Comparison of ENCODE assay signal across 29 mouse cellular contexts in genomic region chr7:111095169-111095568, GRCm38 (mm10). TPM values are rescaled to one million over a fixed set of nuclear protein-coding genes. Genes with fewer than 3 reads are reported as not detected.
DNase-seq lines count a peak whose midpoint lies in the region; ATAC-seq and TF ChIP-seq lines count a peak whose summit lies in the region.
"Had no signal": no experiment of that assay in that cellular context is flagged by ENCODE, and none has a peak within 500 bp of the region (broad histone marks: within the 10 kb centered on the region; RNA-seq: fewer than 3 reads in every experiment).

No protein-coding gene starts in this region.

- H3K4me1 ChIP-seq in thymus, adult 2 months (replicated peaks; ENCODE audit: control insufficient read depth, insufficient read depth, low read length), result no peaks in the 10 kb centered on the region
- H3K4me1 ChIP-seq: embryonic facial prominence, embryonic 12.5 days; embryonic facial prominence, embryonic 15.5 days; forebrain, embryonic 12.5 days; forebrain, embryonic 15.5 days; heart, embryonic 10.5 days; heart, embryonic 13.5 days had no signal

- H3K27ac ChIP-seq in thymus, adult 2 months (ENCODE audit: control insufficient read depth, insufficient read depth, low read length), result no peak overlapping the region
- H3K27ac ChIP-seq: embryonic facial prominence, embryonic 12.5 days; embryonic facial prominence, embryonic 15.5 days; forebrain, embryonic 12.5 days; forebrain, embryonic 15.5 days; heart, adult 2 months; heart, embryonic 10.5 days; heart, embryonic 13.5 days; hindbrain, embryonic 14.5 days; hindbrain, postnatal 0 days had no signal

- ATAC-seq in megakaryocyte, adult 5-6 weeks (ENCODE audit: poor library complexity, severe bottlenecking), result peak; percentile 94
- ATAC-seq: activated CD4-positive, CD25-positive, alpha-beta regulatory T cell, adult 4 months; CD4-positive, CD25-positive, alpha-beta regulatory T cell, adult 4 months; forebrain, embryonic 15.5 days; hindbrain, postnatal 0 days; inflammation-experienced regulatory T-cells, adult 6 months; intestine, embryonic 16.5 days had no signal

- H3K4me2 ChIP-seq in myocyte (ENCODE audit: low read depth), result no peak overlapping the region
- H3K4me2 ChIP-seq: embryonic facial prominence, embryonic 12.5 days; embryonic facial prominence, embryonic 15.5 days; forebrain, embryonic 12.5 days; forebrain, embryonic 15.5 days; heart, embryonic 13.5 days; hindbrain, embryonic 14.5 days had no signal

- no peak for TF ChIP-seq CTCF in thymus, adult 2 months (IDR thresholded peaks at IDR 0.05; ENCODE audit: borderline replicate concordance, control insufficient read depth, extremely low read depth, insufficient read depth, low read length, poor library complexity)

- no peaks in the 10 kb centered on the region for H3K79me2 ChIP-seq in myocyte (ENCODE audit: control insufficient read depth, insufficient read depth)

- DNase-seq in 416B (ENCODE audit: low read depth) (peak; percentile 86), NIH3T3 (ENCODE audit: low read depth) (peak; percentile 22)
- DNase-seq in thymus, adult 2 months, result no peak
- no peak for DNase-seq in urinary bladder, adult 18-20 months (ENCODE audit: low spot score in 2 of 2)
- DNase-seq in urinary bladder, postnatal 4 days (ENCODE audit: low spot score in 2 of 2), result no peak
- DNase-seq: adrenal gland, adult 8-10 months; adrenal gland, postnatal 36 days; B cell, adult 2 months; cerebellum, adult 18-20 months; cerebellum, adult 9-10 months; cerebellum, postnatal 14 days; gastrocnemius, postnatal 14 days; heart, adult 2 months; heart, postnatal 14 days; heart, postnatal 4 days had no signal

- H3ac ChIP-seq in myocyte (ENCODE audit: control insufficient read depth, insufficient read length), result no peak overlapping the region

- no peak overlapping the region for H3K4me3 ChIP-seq in myocyte
- H3K4me3 ChIP-seq in thymus, adult 2 months (ENCODE audit: control insufficient read depth, insufficient read depth, low read length), result no peak overlapping the region
- H3K4me3 ChIP-seq: embryonic facial prominence, embryonic 12.5 days; embryonic facial prominence, embryonic 15.5 days; forebrain, embryonic 12.5 days; forebrain, embryonic 15.5 days; heart, adult 2 months; heart, embryonic 10.5 days; heart, embryonic 13.5 days had no signal

- 88% methylated on average over 2 of the region's 2 CpGs for WGBS in thymus, adult 2 months

- no peaks in the 10 kb centered on the region for H3K36me3 ChIP-seq in myocyte (ENCODE audit: control insufficient read depth, insufficient read depth)
- H3K36me3 ChIP-seq in thymus, adult 2 months (ENCODE audit: control insufficient read depth, insufficient read depth, low read length), result no peaks in the 10 kb centered on the region
- H3K36me3 ChIP-seq: embryonic facial prominence, embryonic 12.5 days; embryonic facial prominence, embryonic 15.5 days; forebrain, embryonic 12.5 days; forebrain, embryonic 15.5 days; heart, embryonic 10.5 days; heart, embryonic 13.5 days had no signal

- no peak for TF ChIP-seq POLR2A in myocyte (IDR thresholded peaks at IDR 0.05; ENCODE audit: insufficient read length, low read depth)
- no peak for TF ChIP-seq POLR2A in thymus, adult 2 months (IDR thresholded peaks at IDR 0.05; ENCODE audit: control insufficient read depth, extremely low read depth, insufficient read depth, low read length, poor library complexity)

- H3K27me3 ChIP-seq in myocyte (ENCODE audit: control insufficient read depth, insufficient read depth, insufficient read length), result no peaks in the 10 kb centered on the region
- no peaks in the 10 kb centered on the region for H3K27me3 ChIP-seq in thymus, adult 2 months (ENCODE audit: control insufficient read depth, insufficient read depth, low read length)
- H3K27me3 ChIP-seq: embryonic facial prominence, embryonic 12.5 days; embryonic facial prominence, embryonic 15.5 days; forebrain, embryonic 12.5 days; forebrain, embryonic 15.5 days; heart, embryonic 13.5 days had no signal

TF ChIP-seq in myocyte, 11 proteins besides CTCF, POLR2A, EP300 and RAD21:
- no peak for TF ChIP-seq E2F4 (IDR thresholded peaks at IDR 0.05; ENCODE audit: insufficient read depth)
- TF ChIP-seq CEBPB (IDR thresholded peaks at IDR 0.05; ENCODE audit: insufficient read depth, poor library complexity, severe bottlenecking), result peak; percentile 79
- TF ChIP-seq TCF3 (IDR thresholded peaks at IDR 0.05; ENCODE audit: insufficient read length, low read depth), result no peak
- TF ChIP-seq REST (IDR thresholded peaks at IDR 0.05; ENCODE audit: insufficient read depth, insufficient read length), result no peak
- TF ChIP-seq MYOG (IDR thresholded peaks at IDR 0.05; ENCODE audit: control insufficient read depth in 1 of 3, insufficient read depth in 1 of 3, insufficient read length in 2 of 3, low read depth in 2 of 3), result no peak
- TF ChIP-seq MYOD1 (IDR thresholded peaks at IDR 0.05; ENCODE audit: control insufficient read depth in 1 of 3, insufficient read length in 2 of 3, low read depth in 2 of 3), result no peak
- TF ChIP-seq SRF (IDR thresholded peaks at IDR 0.05; ENCODE audit: control insufficient read depth, insufficient read length, low read depth), result no peak
- TF ChIP-seq MAX (IDR thresholded peaks at IDR 0.05; ENCODE audit: low read depth), result no peak

RNA-seq across cellular contexts. Expression of gene Eif4g2, which starts 12.3 kb away (rescaled TPM):
- total RNA-seq in megakaryocyte, adult 5-6 weeks (2015), result 804 and 868 TPM in 2 replicates
- 448 and 663 TPM in 2 replicates for total RNA-seq in megakaryocyte, adult 5-6 weeks (2017)
- 408 TPM for polyA plus RNA-seq in myocyte (2012; fragmentation: generic; extraction: Trizol)
- polyA plus RNA-seq in thymus, adult 2 months (2012; rRNA removed), result 128 and 152 TPM in 2 replicates

Comparison
In these comparisons a context has a peak if more than half of its experiments do, and no peak if none do; other contexts are left out.
1. DNase-seq: peak in 416B (single experiment) and NIH3T3 (single experiment); none in thymus, adult 2 months (single experiment), urinary bladder, adult 18-20 months (0 of 2) and urinary bladder, postnatal 4 days (0 of 2).